Mouse (Mus musculus): ENCODE results near the gene Ugt2a2.

Gene Ugt2a2

DNA sequence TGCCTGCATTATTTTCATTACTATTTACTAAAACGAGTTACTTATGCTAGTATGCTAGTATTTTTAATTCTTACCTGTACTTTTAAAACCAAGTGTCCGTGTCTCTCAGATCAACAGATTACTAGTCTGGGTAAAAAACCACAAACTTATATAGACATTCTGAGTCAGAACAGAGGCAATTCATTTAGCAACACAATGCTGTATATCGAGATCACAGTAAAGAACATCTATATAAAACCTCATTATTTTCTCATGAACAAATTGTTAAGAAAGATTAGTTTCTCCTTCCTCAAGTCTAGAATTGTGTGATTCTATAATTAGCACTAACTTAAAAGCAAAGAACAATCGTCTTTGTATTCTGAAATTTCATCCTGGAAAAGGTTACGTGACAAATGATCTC, at the start of gene Ugt2a2:
Gene Ugt2a2 (minus strand): TSS at position 101 of the 400 bp plus-strand sequence.
- 69% methylated on average over 5 of the region's 5 CpGs for WGBS

DNA sequence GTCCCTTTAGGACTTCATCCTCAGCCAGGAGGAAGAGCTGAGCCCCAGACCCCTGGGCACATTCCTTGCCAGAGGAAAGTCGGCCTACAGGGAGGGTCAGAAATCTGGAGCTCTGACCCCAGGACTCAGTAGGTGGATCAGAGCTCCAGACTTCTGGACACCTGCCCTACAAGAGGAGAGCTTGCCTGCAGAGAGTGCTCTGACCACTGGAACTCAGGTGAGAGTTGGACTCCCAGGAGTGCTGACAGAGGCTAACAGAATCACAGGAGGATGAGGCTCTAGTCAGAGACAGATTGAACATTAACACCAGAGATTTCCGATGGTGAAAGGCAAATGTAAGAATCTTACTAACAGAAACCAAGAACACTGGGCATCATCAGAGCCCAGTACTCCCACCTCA, 41.5 kb upstream of the Ugt2a2 start:
- 92% methylated on average over 2 of the region's 2 CpGs for WGBS

DNA sequence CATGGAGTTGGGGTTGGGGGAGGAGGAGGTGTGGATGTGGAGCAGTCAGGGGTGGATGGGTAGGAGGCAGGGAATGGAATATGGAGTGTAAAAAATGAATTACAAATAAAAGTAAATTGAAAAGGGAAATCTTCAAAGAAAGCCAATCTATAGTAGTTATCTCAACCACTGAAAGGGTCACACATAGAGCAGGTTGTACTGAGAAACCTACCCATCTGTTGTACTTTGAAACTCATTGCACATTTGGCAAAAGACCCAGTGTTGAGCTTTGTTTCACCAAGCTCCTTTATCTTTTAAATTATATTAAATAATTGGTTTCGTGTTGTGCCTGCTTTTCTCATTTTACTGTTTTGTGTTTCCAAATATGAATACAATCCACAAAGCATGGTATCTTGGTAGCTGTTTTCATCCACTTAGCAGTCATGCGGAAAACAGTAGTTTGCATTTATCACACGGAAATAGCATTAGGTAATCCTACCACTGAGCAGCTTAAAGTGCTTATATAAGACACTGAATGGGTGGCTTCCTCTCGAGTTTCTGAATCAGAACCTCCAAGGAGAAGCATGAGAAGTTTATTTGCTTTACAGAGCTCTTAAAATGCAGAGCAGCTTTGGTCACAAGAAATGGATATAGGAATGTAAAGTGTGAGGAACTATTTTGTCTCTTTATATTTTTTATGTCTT, 23.9 kb upstream of the Ugt2a2 start:
- WGBS, result 36% methylated on average over 4 of the region's 4 CpGs

DNA sequence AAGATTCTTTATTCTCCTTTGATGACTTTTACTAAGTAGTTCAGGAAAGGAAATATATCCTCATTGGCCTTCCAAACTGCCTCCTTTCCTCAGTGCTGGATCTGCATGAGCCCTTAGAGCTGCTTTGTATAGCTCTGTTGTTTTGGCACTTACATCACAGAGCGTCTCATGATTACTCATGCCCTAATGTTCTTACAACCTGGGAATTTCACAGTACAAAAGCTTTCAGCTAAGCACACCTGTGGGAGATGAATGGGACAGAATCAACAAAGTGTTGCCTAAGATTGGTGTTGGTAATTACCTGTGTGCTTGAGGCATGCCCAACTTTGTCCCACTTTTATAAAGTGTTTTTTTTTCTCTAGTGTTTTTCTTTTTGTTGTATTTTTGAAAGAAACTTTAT, 20.6 kb upstream of the Ugt2a2 start:
- 43% methylated on average over 1 of the region's 1 CpGs for WGBS

DNA sequence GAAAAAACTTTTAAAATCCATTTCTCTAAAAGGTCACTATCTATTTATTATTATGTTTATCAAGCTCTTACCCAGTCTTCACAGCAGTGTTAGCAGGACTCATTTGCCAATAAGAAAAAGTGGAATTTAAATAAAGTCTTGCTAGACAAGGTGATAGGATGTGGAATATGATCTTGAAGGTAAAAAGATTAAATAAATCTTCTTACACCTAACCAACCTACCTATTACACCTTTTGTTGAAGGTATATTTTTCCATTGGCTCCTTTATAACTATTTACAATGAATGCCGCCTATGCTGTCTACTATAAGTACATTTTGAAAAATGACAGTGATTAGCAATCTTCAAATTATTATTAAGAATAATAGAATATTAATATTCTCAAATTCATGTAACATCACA, 8.7 kb upstream of the Ugt2a2 start, which contains the start of gene Ugt2a1:
Gene Ugt2a1 (minus strand): TSS at position 101 of the 400 bp plus-strand sequence.
- WGBS, result 87% methylated on average over 1 of the region's 1 CpGs

DNA sequence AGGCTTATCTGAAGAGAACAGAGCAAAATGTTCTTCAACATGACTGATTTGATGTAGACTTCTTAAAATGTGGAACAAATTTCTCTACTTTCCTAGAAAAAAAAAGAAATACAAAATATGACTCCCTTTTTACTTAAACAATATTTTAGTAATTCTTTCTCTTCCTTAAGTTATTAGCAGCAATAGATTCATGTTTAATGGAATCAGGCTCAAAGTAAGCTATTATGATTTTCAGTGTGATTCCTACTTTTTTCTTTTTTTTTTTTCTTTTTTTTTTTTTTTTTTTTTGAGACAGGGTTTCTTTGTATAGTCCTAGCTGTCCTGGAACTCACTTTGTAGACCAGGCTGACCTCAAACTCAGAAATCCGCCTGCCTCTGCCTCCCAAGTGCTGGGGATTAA, 4.6 kb upstream of the Ugt2a2 start, which contains the start of gene Gm43638:
Gene Gm43638 (minus strand): TSS at position 101 of the 400 bp plus-strand sequence.
- WGBS, result 80% methylated on average over 1 of the region's 1 CpGs

DNA sequence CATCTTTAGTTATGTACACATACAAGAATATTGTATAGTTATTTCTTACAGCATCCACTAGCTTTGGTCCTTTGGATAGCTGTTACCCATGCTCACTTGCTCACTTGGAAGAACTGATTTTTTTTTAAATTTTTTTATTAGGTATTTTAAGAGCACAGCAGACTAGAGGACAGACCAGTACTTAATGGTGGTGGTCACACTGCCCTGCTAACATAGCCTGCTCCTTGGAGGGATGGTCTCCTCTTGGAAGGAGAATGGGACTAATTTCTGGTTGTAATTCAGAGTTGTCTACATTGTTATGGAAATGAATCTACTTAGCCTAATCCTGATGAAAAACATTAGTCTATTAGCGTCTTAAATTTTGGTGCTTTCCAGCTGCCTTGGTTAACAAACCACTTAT, 23.2 kb downstream of the Ugt2a2 start:
- 35% methylated on average over 1 of the region's 1 CpGs for WGBS

DNA sequence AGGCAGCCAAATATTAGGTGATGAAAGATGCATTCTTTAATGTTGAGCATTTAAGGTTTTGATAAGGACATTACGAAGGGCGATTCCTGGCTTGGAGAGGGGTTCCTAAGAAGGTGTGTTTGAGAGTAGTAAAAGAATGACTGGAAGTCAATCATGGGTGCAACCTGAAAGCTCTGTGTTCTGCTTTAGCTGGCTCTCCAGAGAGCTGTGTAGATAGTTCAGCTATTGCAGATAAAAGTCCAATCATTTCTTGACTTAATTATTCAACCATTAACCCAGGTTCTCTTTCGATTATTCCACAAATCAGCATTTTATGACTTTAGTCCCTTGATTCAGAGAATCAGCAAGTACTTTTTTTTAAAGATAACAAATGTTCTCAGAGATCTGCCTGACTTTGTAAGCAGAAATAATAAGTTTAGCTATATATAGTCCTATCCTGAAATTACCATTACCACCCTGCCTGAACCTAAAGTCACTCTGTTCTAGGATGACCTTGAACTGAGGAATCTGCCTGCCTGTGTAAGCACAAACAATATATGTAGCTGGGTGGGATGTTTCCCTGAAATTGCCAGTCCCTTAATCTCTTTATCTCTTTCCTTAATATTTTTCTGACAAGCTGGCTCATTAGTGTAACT, 25.7 kb downstream of the Ugt2a2 start:
- 88% methylated on average over 3 of the region's 3 CpGs for WGBS

DNA sequence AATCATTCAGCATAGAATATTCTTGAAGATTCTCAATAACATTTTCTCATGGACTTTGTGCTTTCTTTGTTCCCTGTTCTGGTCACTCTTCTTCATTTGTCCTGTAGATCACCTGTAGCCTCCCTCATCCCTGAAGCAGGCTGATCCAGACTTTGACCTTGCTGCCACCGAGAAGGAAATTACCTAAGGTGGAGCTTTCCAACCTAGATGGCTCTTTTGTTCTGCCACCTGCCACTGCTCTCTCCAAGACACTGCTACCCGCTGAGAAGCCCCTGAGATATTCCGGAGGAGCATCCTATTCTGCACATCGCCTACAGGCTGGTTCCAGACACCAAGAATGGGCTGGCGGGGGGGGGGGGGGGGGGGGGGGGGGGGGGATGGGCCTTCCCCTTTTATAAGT, 29.5 kb downstream of the Ugt2a2 start:
- 93% methylated on average over 4 of the region's 5 CpGs for WGBS

DNA sequence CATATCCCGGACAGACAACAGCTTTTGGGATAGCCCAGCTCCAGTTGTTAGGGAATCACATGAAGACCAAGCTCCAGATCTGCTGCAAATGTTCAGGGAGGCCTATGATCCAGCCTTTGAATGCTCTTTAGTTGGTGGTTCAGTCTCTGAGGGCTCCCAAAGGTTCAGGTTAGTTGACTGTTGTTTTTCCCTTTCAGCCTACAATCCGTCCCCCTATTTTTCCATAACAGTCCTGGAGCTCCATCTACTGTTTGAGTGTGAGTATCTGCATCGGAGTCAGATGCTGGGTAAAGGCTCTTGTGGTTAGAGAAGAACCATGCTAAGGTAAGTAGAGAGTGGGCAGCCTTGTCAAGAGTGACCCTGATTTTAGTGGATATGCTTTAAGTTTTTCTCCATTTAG, 45.8 kb downstream of the Ugt2a2 start:
- 49% methylated on average over 3 of the region's 3 CpGs for WGBS

DNA sequence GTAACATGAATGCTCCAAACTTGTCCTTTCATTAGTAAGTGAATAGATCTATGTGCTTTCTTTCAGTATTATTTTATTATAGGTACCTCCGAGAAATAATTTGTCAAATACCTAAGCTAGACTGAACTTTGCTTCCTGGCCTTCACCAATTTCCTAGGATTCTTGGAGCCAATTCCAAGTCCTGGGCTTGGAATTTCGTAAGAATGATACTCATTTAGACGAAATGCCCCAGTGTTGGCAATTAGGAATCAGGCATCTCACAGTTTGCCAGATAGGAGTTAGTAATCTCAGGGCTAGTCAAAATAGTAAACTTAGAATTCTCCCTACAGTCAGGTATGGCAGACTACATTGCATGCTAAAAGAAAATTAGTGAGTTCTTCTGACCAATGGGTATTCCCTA, 56.4 kb downstream of the Ugt2a2 start:
- 80% methylated on average over 3 of the region's 3 CpGs for WGBS

DNA sequence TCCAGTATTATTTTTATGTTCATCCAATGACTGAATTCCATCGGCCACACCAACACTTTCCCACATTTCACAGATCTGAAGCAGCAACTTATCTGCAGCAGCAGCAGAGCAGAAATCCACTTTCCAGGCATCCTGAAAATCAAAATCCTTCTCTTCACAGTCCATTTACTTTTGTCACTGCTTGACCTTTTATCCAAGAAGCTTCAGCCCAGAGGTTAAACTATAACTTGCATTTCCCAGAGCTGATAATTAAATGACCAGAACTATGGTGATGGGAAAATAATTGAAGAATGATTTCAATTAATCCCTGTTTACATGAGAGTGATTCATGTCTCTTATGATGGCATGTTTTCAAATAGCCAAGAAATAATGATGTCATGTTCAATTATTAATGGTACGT, 58.0 kb downstream of the Ugt2a2 start, which contains the start of gene Ugt2b38:
Gene Ugt2b38 (minus strand): TSS at position 163 of the 400 bp plus-strand sequence.
- WGBS, result 93% methylated on average over 1 of the region's 2 CpGs
